Mouse (Mus musculus): Measurements from ENCODE around the gene Ifi211.
"Not testable (repeated sequence)": the region's sequence is repeated elsewhere in the genome, so short reads cannot be mapped to it uniquely, and the experiment has no call there.

Gene Ifi211

GRCm38 (mm10) chr1:173912548-173913255, at the start of gene Ifi211:
Ifi211 (minus strand) TSS chr1:173913046.
- in situ Hi-C loops (cut with MboI; ENCODE audit: low pct_unique_long_range_greater_than_20kb in 1 of 2, low sequenced_read_pairs in 2 of 2, unreplicated experiment in 1 of 2): loop anchor here in 1 of 2 experiments (10.0 kb wide), 1 partner anchor 148 kb away; the partner anchor contains the start of gene Ifi204

DNA sequence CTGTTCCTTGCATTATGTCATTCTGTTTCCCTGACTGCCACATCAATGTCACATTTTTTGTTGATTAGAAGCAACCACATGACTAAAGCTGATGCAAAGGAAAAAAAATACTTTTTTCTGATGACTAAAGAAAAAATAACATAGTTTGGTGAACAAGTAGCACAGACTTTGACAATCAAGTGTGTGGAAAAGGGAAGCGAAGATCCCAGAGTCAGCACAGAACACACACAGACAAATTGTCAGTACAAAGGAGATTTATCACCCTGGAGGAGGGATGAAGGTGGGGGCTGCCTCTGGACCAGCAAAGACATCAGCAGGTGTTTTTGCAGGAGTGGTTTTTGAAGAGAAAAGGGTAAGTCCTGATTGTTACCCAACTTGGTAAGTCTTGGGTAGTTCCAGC, 48.6 kb upstream of the Ifi211 start:
- in situ Hi-C loops (cut with MboI; ENCODE audit: low pct_unique_long_range_greater_than_20kb in 1 of 2, low sequenced_read_pairs in 2 of 2, unreplicated experiment in 1 of 2): not testable (repeated sequence)

GRCm38 (mm10) chr1:173959998-173960397, 47.2 kb upstream of the Ifi211 start:
- in situ Hi-C loops (cut with MboI; ENCODE audit: low pct_unique_long_range_greater_than_20kb in 1 of 2, low sequenced_read_pairs in 2 of 2, unreplicated experiment in 1 of 2): not testable (repeated sequence)

DNA sequence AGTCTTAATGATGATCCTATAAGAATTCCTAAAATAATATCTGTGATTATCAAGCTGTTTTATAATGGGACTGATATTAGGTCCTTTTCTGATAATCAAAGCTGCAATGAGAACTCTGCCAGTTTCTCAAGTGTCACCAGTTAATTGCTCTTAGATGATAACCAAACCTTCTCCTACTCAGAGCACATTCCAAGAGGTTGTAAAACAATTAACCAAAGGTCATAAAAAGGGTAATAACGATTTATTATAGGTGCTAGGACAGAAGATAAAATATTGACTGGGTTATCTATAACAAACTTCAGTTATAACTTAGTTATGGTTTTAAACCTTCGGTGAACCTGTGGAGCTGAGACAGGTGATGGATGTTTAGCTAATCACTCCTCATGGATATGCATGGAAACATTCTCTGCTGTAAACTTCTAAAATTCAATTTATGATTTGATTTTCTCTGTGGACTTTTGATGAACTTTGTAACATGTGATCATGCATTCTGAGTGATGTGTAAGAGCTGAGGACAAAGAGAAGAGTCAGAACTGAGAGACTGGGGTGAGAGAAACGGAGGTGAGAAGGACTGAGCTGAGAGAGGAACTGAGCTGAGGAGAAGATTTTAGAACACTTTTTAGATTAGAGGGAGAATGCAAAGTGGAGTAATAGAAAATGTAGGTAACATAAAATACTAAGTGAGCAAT, 43.1 kb upstream of the Ifi211 start:
- in situ Hi-C loops (cut with MboI; ENCODE audit: low pct_unique_long_range_greater_than_20kb in 1 of 2, low sequenced_read_pairs in 2 of 2, unreplicated experiment in 1 of 2): not testable (repeated sequence)

DNA sequence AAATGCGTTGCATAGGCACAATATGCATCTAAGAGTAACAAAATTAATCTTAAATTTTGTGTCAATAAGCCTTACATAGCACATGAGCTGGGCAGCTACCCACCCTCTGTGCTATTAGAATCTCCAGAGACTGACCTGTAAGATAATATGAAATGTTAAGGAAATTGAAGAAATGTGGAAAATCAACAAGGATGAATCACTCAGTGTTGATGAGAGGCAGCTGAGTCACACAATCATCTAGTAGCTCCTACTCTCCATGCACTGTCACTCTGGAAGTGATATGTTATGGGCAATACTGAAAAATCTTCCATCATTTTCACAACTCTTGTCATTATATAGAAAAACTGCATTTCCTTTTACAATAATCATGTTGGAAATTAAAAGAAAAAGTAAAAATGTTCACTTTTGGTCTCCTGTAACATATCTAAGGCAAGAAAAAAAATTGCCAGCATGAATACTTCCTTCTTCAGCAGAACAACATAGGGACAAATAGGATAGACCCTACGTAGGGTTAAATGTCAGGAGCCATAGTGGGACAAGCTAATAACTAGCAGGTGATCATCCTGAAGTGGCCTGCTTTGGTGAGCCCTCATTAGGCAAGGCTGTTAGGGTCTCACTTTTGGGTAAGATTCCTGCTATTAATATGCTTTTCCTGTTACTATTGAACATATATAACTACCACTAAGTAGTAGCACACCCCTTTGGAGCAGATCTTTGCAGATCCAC, 42.4 kb upstream of the Ifi211 start:
- in situ Hi-C loops (cut with MboI; ENCODE audit: low pct_unique_long_range_greater_than_20kb in 1 of 2, low sequenced_read_pairs in 2 of 2, unreplicated experiment in 1 of 2): no loop called here

- in situ Hi-C loops (cut with MboI; ENCODE audit: low pct_unique_long_range_greater_than_20kb in 1 of 2, low sequenced_read_pairs in 2 of 2, unreplicated experiment in 1 of 2): no loop called here
Observed at GRCm38 (mm10) chr1:173953563-173953962, 40.7 kb upstream of the Ifi211 start.

DNA sequence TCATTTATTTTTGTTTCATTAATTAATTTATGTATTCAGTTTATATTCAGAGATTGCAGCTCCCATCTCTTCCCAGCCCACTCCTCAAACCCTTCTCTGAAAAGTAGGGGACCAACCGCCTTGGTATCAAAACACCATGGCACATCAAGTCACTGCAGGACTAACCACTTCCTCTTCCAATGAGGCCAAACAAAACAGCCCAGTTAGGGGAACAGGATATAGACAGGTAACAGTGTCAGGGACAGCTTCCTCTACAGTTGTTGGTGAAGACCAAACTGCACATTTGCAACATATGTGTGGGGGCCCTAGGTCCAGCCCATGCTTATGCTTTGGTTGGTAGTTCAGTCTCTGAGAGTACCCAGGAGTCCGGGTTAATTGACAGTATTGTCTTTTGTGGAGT, 36.2 kb upstream of the Ifi211 start:
- in situ Hi-C loops (cut with MboI; ENCODE audit: low pct_unique_long_range_greater_than_20kb in 1 of 2, low sequenced_read_pairs in 2 of 2, unreplicated experiment in 1 of 2): loop anchor here (5.0 to 10.0 kb wide), 2 partner anchors 74 to 142 kb away; no protein-coding TSS in a partner anchor

DNA sequence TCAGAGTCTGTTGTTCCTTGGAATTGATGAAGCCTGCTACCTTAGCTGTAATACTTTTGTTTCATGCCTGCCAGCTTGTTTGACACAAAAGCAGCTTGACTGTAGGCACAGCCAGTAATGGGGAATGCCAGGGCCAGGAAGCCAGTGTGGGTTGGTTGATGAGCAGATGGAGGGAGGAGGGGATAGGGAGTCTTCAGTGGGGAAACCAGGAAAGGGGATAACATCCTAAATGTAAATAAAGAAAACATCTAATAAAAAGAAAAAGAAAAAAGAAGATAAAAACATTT, 29.9 kb upstream of the Ifi211 start:
- in situ Hi-C loops (cut with MboI; ENCODE audit: low pct_unique_long_range_greater_than_20kb in 1 of 2, low sequenced_read_pairs in 2 of 2, unreplicated experiment in 1 of 2): loop anchor here in 1 of 2 experiments (10.0 kb wide), 1 partner anchor 68 kb away; no protein-coding TSS in a partner anchor

GRCm38 (mm10) chr1:173941924-173942779, 29.3 kb upstream of the Ifi211 start, which contains the start of the genes Mndal and Ifi203:
Mndal (minus strand) TSS chr1:173942491.
Ifi203 (minus strand) TSS chr1:173942672.
- in situ Hi-C loops (cut with MboI; ENCODE audit: low pct_unique_long_range_greater_than_20kb in 1 of 2, low sequenced_read_pairs in 2 of 2, unreplicated experiment in 1 of 2): loop anchor here in 1 of 2 experiments (10.0 kb wide), 1 partner anchor 67 kb away; no protein-coding TSS in a partner anchor

DNA sequence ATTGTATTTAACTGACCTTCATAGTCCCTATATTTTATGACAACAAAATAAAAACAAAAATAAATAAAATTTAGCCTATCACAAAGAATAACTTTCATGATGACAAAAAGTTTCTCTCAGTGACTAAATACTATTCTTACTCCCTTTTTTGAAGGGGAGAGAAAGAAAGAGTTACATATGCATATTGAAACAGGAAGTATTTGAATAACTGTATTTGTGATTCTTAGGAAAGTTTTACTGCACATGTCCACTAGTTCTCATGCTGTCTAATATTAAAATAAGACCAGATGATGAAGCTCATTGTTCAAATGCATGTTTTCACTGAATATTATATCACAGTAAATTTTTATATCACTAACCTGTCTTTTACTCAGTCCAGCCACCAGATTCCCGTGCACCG, 28.7 kb upstream of the Ifi211 start:
- in situ Hi-C loops (cut with MboI; ENCODE audit: low pct_unique_long_range_greater_than_20kb in 1 of 2, low sequenced_read_pairs in 2 of 2, unreplicated experiment in 1 of 2): loop anchor here in 1 of 2 experiments (10.0 kb wide), 1 partner anchor 67 kb away; no protein-coding TSS in a partner anchor

DNA sequence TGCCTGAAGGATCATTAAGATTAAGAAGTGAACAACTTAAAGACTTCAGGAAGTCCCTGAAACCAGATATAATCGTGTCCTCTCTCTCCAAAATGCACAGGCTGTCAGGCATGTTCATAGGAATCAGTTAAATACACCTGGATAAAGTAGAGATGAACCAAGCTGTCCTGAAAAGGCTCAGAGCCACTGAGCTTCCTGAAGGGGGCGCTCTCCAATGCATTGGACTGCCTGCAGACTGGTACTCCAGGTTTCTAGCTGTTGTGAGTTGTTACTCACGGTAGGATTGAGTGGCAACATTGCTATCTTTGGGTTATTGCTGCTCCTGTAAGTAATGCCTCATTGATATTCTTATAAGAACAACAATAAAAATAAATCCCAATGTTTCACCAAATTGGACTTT, 6.4 kb upstream of the Ifi211 start:
- in situ Hi-C loops (cut with MboI; ENCODE audit: low pct_unique_long_range_greater_than_20kb in 1 of 2, low sequenced_read_pairs in 2 of 2, unreplicated experiment in 1 of 2): loop anchor here in 1 of 2 experiments (10.0 kb wide), 1 partner anchor 154 kb away; the partner anchor contains the start of gene Ifi204

DNA sequence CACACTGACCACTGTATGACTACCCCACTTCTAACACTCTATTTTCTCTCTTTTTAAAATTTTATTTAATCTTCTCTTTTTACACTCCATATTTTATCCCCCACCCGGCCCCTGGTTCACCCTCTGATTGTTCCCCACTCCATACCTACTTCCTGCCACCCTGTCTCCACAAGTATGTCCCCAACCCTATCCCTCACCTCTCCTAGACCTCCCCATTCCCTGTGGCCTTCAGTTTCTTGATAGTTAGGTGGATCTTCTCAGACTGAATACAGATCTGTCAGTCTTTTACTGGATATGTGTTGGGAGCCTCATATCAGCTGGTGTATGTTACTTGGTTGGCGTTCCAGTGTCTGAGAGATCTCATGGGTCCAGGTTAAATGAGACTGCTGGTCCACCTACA, 1.7 kb upstream of the Ifi211 start:
- in situ Hi-C loops (cut with MboI; ENCODE audit: low pct_unique_long_range_greater_than_20kb in 1 of 2, low sequenced_read_pairs in 2 of 2, unreplicated experiment in 1 of 2): loop anchor here in 1 of 2 experiments (10.0 kb wide), 1 partner anchor 150 kb away; the partner anchor contains the start of gene Ifi204

DNA sequence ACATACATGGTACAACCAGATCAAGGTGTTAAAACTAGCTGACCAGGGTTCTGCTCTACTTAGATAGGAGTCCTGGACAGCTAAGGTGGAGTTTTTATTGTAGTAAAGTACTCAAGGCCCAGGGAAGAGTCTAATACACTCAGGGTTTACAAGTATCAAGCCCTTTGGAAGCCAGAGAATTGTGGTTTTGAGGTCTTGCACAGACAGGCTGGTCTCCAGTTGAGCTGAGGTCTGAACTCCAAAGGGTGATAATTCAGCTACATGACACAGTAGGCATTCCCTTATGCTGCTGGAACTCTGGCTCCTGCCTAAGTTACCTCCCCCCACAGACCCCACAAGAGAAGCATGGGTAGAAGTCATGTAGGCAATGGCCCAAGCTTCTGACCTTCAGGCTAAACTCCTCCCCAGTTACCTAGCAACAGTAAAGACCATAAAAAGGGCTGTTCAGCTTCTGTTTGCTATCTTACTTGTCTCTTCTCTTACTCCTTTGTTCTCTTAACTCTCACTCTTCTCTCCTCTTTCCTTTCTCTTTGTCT, 478 bp upstream of the Ifi211 start:
- in situ Hi-C loops (cut with MboI; ENCODE audit: low pct_unique_long_range_greater_than_20kb in 1 of 2, low sequenced_read_pairs in 2 of 2, unreplicated experiment in 1 of 2): loop anchor here in 1 of 2 experiments (10.0 kb wide), 1 partner anchor 149 kb away; the partner anchor contains the start of gene Ifi204

DNA sequence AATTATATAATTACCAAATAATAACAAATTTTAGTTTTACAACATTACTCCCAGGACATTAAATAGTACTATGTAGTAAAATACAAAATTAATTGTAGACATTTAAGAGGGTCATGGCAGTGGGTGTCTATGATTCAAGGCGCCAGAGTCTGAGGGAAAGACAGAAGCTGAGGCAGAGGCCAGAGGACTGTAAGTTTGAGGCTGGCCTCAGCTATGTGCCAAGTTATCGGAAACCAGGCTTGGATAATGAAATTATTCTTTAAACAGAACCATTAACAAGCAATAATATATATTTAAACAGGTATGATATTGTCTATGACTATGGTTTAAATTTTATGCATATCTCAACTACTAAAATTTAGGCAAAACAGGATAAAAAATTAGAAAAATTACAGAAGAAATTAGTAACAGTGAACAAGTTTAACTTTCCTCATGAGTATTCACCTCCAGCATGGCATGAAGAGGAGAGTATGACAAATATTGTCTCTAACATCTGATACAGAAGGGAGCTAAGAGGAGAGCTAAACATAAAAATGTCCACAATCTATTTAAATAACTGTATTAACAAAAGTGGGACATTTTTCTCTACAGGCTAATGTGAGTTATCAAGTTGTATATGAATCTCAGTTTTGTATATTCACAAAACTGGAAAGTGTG, 910 bp downstream of the Ifi211 start:
- in situ Hi-C loops (cut with MboI; ENCODE audit: low pct_unique_long_range_greater_than_20kb in 1 of 2, low sequenced_read_pairs in 2 of 2, unreplicated experiment in 1 of 2): loop anchor here in 1 of 2 experiments (10.0 kb wide), 1 partner anchor 147 kb away; the partner anchor contains the start of gene Ifi204

DNA sequence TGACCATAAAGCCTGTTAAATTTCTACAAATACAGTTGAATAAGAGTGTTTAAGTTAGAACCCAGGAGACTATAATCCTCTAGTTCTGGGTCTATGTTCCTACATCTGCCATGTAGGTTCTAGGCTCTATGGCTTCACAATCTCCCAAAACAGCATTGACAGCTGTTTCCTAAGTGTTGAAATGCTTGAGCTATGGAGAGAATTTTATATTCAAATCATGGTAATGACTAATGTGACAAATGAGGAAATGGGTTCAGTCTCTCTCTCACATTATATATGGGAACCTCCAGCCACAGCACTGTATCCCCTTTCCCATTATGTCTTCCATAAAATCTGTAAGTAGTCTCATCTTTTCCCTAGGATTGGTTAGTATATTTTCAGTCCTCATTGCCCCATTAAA, 4.5 kb downstream of the Ifi211 start:
- in situ Hi-C loops (cut with MboI; ENCODE audit: low pct_unique_long_range_greater_than_20kb in 1 of 2, low sequenced_read_pairs in 2 of 2, unreplicated experiment in 1 of 2): not testable (repeated sequence)

DNA sequence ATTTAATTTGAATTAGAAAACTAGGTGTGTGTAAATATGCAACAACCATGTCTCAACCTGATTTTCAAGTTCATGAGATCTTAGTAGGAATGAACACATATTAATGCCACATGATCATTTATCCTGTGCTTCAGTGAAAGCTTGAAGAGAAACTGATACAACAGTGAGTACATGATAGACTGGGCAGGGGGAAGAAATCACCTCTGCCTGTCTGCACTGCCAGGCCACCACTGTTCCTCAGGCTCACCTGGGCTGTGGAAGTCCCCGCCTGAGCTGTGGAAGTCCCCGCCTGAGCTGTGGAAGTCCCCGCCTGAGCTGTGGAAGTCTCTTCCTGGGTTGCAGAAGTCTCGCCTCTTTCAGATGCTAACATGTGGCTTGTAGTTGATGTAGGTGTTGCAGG, 7.0 kb downstream of the Ifi211 start:
- in situ Hi-C loops (cut with MboI; ENCODE audit: low pct_unique_long_range_greater_than_20kb in 1 of 2, low sequenced_read_pairs in 2 of 2, unreplicated experiment in 1 of 2): not testable (repeated sequence)

- in situ Hi-C loops (cut with MboI; ENCODE audit: low pct_unique_long_range_greater_than_20kb in 1 of 2, low sequenced_read_pairs in 2 of 2, unreplicated experiment in 1 of 2): not testable (repeated sequence)
Observed at GRCm38 (mm10) chr1:173889741-173890140, 23.1 kb downstream of the Ifi211 start.

Data from mouse embryonic stem cell (cell line).